Mouse (Mus musculus): ENCODE results near the gene Tmem26.

Gene Tmem26

DNA sequence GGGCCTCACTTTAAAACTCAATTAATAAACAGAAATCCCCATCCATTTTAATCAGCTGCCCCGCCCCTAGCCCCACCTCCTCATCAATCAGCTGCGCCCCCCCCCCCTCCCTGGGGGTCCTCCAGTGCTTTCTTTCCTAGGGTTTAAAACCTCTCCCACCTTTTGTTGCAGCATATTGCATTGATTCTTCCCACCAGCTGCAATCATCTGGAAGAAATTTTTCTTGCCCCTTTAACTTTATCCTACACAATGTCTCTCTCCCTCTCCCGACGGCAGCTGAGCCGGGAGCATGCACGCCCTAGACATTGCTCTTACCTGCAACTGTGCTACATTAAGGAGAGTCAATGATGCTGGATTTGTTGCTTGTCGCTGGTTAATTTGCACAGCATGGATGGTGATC lies 36.3 kb downstream of the Tmem26 start:
- no peak for DNase-seq

DNA sequence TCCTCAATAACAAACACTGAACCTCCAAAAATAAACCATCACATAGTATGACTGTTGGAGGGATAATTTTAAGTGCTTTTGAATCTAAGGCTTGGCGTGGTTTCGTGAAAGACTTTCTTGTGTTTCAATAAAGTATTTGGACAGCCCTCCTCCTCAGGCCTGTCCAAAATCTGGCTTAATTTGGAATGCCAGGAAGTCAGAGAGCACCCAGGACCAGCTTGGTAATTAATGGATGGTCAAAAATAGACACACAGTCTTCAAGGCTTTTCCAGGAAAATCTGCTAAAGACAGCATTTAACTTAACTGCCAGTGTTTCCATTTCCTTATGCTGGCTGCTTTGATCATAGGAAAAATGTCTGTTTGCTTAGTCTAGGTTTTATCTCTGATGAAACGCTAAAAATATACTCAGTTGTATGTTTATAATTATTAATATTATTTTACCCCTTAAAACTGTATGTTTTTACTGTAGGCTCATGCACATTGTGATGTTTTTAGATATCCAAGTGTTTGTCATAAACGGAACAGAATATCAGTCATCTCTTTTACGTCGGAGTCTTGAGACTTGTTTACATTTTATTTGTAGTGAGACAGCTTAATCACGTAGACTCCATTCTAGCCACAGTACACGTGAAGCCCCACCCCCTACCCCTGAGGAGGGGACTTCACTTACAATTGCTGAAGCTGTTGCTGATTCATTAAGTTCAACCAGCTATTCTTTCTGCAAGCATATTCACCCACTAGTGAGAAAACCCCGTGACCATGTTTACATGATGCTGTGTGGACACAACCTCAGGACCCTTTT lies 57.8 kb downstream of the Tmem26 start:
- DNase-seq = no peak

DNA sequence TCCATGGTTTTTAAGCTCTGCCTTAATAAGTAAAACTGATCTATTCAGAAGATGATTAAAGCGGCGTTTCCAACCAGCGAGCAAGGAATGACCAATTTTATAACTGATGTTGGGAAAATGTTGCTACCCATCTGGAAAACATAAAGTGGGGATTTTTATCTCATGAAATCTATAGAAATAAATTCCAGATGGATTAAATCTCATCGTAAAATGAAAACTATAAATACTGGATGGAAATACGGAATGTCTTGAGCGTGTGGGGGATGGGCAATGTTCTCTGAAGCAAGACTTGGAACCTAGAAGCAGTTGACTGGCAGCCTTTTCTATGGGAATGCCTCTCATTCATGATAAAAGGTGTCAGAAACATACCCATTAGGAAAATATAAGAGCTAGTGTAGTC lies 59.3 kb downstream of the Tmem26 start:
- DNase-seq = no peak

DNA sequence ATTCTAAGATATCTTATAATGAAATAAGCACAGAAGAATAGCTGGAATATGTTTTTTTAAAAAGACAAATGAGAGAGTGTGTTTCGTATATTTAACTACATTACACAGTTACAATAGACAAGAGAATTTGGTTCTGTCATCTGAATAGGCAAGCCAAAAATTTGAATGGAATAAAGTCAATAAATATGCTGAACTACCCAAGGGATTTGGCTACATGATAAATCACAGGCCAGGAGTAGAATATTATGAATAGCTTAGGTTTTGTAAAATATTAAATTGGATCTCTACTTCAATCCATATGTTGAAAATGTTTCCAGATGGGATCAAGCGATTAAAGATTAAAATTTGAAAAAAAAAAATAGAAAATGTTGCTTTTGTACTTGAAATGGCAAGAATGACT lies 60.4 kb downstream of the Tmem26 start:
- no peak for DNase-seq

DNA sequence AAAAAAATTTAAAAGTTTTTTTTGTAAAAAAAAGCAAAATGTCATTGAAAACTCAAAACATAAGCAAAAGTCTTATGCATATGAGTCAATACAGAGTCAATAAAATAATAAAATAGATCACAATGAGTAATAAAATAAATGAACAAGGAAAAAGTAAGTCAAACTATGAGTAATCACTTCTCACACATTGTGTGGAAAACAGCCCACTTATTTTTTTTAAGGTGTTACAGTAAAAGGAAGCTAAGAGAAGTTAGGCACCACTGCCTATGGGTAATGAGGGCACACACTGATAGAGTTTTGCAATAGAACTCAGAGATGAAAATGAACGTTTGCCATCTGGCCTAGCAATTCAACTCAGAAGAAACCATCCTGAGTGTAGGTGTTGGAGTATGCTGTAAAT lies 61.0 kb downstream of the Tmem26 start:
- no peak for DNase-seq

DNA sequence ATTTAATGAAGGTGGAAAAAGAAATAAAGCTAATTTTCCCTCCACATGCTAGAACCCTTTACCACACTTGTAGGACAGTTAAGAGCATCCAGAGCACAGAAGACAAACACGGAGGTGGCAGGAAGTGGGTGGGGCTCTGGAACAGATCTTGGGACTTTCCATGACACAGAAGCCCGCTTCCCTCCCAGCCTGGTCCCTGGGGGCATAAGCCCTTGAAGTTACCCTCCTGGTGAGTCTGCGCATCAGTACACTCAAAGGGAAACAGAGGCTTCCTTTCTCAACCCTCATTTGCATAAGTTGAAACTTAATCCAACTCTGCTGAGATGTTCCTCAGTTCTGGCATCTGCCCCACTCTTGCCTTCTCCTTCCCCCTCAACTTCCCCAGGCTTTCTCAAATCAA lies 72.0 kb downstream of the Tmem26 start:
- DNase-seq = no peak

DNA sequence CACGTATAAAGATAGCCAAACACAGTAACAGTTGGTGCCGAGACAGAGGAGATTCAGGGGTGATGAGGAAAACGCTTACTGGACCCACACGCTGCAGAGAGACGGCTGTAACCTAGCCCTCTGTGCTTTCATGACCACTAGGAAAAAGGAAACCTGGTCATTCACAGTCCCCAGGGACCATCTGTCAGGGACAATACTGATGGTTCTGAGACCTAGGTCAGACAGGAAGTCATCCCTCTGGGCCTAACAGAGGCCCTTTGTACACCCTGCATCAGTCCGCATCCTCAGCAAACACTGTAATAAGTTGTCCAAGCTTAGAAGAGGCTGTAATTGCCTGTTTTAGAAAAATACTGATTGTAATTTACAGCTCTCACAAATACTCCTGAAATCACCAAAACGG lies 76.4 kb downstream of the Tmem26 start:
- no peak for DNase-seq

DNA sequence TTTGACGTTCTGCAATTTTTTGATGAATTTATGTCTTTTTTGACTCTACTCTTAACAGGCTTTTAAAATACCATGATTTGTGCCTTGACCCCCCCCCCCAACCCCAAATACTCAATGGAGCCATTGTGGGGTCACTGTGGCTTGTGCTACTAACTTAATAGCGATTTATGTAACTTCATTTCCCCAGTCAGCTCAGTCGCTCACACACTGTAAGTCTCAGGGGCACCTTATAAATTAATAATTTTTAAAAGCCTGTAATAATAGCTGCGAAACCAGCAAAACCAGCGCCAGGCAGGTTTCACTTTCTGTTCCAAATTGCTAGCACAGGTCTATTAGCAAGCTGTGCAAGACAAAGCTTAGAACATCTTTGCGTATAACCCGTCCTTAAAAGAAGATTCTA lies 76.9 kb downstream of the Tmem26 start:
- DNase-seq = no peak

DNA sequence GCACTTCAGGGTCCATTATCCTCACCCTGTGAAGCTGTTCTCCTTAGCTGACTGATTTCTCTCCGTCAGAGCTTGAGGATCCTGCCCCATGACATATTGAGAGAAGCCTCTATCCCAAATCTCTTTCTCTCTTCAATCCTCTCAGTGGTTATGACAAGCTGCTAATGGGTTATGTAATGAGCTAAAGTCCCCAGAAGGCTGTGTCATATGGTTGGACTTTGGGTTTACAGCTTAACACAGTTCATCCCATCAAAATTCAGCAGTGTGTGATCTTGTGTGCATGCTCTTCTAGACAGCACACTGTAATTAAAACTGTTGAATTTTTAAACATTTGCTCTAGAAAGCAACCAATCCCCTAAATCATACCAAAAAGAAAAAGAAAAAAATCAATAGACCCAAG lies 82.9 kb downstream of the Tmem26 start:
- no peak for DNase-seq

DNA sequence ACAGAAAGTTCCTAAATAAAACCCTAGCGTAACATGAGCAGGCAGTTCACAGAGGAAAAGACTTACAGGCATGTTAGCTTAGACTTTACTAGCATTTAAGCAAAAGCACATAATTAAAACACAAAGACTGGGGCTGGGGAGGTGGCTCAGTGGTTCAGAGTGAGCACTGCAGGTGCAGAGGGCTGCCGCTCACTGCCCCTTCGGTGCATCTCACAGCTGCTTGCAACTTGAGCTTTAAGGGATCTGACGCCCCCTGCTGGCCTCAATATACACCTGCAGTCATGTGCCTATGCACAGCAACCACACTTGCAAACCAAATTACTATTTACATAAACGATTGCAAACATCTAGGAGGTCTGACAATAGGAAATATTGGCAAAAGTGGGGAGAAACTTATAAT lies 87.5 kb downstream of the Tmem26 start:
- DNase-seq = no peak

DNA sequence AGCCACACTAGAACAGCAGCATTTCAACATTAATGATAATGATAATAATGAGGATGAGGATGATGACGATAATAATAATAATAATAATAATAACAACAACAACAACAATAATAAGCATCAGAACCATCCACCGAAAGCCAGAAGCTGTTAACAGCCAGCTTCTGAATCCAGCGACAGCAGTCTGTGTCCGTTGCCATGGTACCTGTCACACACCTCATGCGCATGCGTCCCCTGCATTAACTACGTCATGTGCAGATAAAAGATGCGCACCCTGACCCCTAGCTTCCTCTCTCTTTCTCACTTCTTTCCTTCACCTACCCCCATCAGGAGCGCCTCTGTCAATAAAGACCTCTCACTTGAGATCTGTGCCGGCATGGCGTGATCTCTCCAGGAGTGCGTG lies 89.3 kb downstream of the Tmem26 start:
- no peak for DNase-seq

DNA sequence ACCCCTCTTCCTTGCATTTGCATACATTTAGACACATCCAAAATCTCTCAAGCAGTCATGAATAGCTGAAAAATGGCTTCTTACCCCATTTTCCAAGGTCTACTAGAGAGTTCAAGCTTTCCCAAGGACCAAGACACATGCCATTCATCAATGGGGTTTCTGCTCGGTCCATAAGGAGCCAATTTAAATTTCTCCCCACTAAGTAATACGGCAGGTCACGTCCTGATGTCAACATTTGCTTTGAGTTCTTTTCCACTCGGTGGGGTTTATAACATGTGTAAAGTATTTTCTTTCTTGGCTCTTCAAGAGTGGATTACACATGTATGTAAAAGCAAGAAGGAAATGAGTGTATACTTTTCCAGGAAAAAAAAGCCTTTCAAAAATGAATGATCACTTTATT lies 93.8 kb downstream of the Tmem26 start:
- DNase-seq = no peak

DNA sequence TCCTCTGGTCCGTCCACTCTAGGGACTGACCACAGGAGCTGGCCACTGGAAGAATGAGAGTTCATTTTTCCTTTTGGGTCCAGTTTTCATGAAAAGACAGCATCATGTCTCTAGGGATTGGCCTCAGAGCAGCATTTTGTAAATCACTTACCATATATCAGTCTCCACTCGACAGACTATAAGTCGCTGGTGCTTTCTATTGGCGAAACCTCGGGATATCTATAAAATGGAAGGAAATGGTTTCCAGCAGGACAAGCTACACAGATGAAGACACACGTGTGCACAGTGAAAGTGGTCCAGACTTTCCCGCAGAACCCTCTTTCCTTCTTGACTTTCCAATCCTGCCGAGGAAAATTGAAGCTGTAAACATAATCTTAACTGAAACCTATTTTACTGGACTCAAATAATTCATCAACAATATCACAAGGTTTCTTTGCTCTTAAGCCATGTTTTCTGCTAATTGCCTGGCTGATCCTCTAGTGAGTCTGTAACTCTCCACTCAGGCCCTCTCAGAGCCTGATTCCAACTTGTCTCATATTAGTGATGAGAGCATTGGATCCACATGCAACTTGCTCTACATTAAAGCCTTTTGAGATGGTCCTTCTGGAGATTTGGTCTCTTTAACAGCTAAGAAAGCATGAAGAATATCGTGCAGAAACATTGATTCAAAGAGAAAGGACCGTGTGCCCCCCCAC lies 94.8 kb downstream of the Tmem26 start:
- no peak for DNase-seq

DNA sequence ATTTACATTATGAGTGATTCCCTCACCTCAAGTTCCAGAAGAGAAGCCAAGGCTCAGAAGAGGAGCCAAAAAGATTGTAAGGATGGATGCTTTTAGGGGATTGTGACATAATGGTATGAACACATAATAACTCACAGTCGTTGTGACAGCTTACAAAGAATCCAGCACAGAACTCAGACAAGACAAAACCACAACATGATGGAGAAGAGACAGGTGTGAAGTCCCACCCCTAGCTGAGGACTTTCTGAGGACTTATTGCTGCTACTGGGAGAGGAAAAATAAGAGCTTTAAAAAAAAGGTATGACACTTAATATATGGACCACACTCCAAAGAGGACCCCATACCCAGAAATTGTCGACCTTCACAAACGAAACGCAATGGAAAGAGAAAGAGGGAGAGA lies 101.1 kb downstream of the Tmem26 start:
- DNase-seq = no peak
